Mouse (Mus musculus) stomach, postnatal 0 days (tissue): ENCODE data around the gene C2cd2.

Experiments
- CTCF ChIP-seq: IDR thresholded peaks from 2 replicates; pipeline ENCODE4 v1.5.1; 2016; ENCODE audit warnings: antibody characterized with exemption, low read depth, mild to moderate bottlenecking, moderate library complexity
- EP300 ChIP-seq: optimal IDR thresholded peaks from 2 replicates; pipeline ENCODE3; 2016; ENCODE audit warnings: antibody characterized with exemption

DNA sequence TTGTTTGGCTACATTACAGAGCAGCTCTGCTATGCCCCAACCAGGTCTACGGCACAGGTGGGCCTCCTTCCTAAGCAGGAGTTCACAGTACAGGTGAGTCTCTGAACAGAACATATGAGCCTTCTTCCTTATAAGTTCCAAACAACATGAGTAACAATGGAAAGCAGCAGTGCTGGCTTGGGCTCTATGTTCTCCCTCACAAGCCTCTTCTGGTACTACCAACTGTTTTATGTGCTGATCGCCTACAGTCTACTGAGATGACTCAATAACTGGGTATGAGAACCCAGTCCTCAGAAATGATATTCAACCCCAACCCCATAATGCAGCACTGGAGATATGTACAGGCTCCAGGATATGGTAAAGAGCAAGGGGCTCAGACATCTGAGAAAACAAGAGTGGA, 148.3 kb downstream of the C2cd2 start:
- TF ChIP-seq CTCF = no peak
- TF ChIP-seq EP300 = no peak
